Mouse (Mus musculus) limb, embryonic 12.5 days (tissue): ENCODE measurements around the gene Scfd2. TPM values are rescaled to one million over a fixed set of nuclear protein-coding genes. Genes with fewer than 3 reads are reported as not detected.

ENCODE experiments used
- ATAC-seq: fragments of 200-750 bp; cut with Nextera tagmentation; 2 replicates; pipeline ENCODE4 v1.8.0; 2017; ENCODE audit warnings: low read depth, moderate TSS enrichment; ENCODE audit not compliant: insufficient number of reproducible peaks, insufficient read depth, low FRiP score, low TSS enrichment
- H3K27ac ChIP-seq: fragments of 300-500 bp; sonication (generic); 2 replicates; pipeline ENCODE4 v1.5.1; 2016; ENCODE audit warnings: mild to moderate bottlenecking, moderate library complexity
- H3K27me3 ChIP-seq: fragments of 300-500 bp; sonication (generic); 2 replicates; pipeline ENCODE4 v1.6.1; 2016; ENCODE audit warnings: mild to moderate bottlenecking, moderate library complexity
- H3K36me3 ChIP-seq: fragments of 300-500 bp; sonication (generic); 2 replicates; pipeline ENCODE4 v1.6.1; 2016; ENCODE audit warnings: mild to moderate bottlenecking, moderate library complexity
- H3K4me1 ChIP-seq: fragments of 300-500 bp; sonication (generic); replicated peaks from 2 replicates; pipeline ENCODE4 v1.6.1; 2016
- H3K4me2 ChIP-seq: fragments of 300-500 bp; sonication (generic); 2 replicates; pipeline ENCODE4 v1.6.1; 2016; ENCODE audit warnings: mild to moderate bottlenecking, moderate library complexity
- H3K4me3 ChIP-seq: fragments of 300-500 bp; sonication (generic); replicated peaks from 2 replicates; pipeline ENCODE4 v1.5.1; 2016; ENCODE audit warnings: mild to moderate bottlenecking
- H3K9ac ChIP-seq: fragments of 300-500 bp; sonication (generic); replicated peaks from 2 replicates; pipeline ENCODE4 v1.6.1; 2016; ENCODE audit warnings: mild to moderate bottlenecking, moderate library complexity
- H3K9me3 ChIP-seq: fragments of 300-500 bp; sonication (generic); 2 replicates; pipeline ENCODE4 v1.6.1; 2016; ENCODE audit warnings: mild to moderate bottlenecking, moderate library complexity
- WGBS: fragments of 180-500 bp; shearing (Covaris S2); methylation state at CpG from one replicate; pipeline ENCODE4 v1.1.7; 2016; 5-methylcytosine and 5-hydroxymethylcytosine counted together
- polyA plus RNA-seq: library from polyadenylated mRNA; unstranded; fragments of >200 nt; fragmentation: Nextera tagmentation; extraction: Ambion mirVana; gene quantifications from 2 replicates; pipeline ENCODE4 v1.2.1, GENCODE M21; 2016

Scfd2 gene
- 18.4 and 19.1 TPM in 2 replicates for polyA plus RNA-seq

DNA sequence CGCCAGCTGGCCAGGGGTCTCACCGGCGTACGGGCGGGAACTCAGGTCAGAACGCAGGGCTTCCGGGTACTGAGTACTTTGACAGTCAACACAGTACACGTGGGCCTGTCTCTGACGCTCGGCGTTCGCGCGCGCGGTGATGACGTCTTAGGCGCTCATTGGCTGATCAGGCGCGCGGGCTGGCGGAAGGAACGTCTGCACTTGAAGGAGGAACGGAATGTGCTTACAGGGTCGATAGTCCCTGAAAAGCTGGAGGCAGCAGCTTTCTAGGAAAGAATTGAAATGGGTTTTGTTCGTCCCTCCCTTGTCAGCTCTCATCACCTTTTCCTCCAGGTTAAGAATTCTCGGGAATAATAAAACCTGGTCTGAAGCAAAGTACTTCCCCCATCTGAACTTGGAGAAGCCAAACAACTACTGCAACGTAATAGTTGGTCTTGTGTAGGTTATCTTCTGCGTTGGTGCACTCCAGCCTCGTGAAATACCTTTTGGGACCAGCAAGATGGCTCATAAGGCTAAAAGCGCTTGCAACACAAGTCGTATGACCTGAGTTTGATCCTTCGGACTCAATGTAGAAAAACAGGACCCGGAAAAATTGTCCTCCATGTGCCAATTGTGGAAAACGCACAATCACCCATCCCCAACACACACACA, at the start of gene Scfd2:
Gene Scfd2, minus strand, starts transcription at position 130 of the 651 bp plus-strand sequence.
- Histone ChIP-seq H3K4me2 (peak within 1 kb of the TSS; percentile 99), H3K36me3 (no peaks in the 10 kb centered on the region), H3K27ac (peak within 1 kb of the TSS; percentile 54; the same call in 1 of the 2 replicates), H3K4me3 (peak within 1 kb of the TSS; percentile 87), H3K9ac (peak within 1 kb of the TSS; percentile 62), H3K9me3 (no peaks in the 10 kb centered on the region), H3K4me1 (peaks cover 18% of the 10 kb centered on the region), H3K27me3 (no peaks in the 10 kb centered on the region)
- ATAC-seq = peak; percentile 78
- 7% methylated on average over 35 of the region's 35 CpGs for WGBS

DNA sequence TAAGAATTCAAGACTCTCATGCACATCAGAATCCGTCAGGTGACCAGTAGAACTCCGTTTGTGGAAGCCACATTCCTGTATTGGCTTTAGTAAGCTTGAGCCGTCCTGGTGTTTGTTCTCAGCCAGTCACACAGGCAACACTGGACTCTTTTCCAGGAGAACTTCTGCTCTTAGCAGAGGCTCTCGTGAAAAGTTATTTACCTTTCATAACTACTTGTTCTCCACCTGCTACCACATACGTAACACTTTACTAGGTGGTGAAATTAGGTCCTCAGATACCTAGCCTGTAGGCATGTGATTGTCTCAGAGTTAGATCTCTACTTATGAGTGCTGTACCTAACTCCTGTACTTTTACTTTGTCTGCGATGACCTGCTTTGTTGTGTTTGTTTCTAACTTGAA, 40.2 kb upstream of the Scfd2 start:
- no peak overlapping the region for H3K9ac ChIP-seq
- H3K27me3 ChIP-seq = no peaks in the 10 kb centered on the region
- no peak overlapping the region for H3K4me2 ChIP-seq
- peaks cover 59% of the 10 kb centered on the region for H3K36me3 ChIP-seq
- no peak overlapping the region for H3K4me3 ChIP-seq
- no peak for ATAC-seq
- WGBS = 88% methylated on average over 6 of the region's 6 CpGs
- H3K27ac ChIP-seq = no peak overlapping the region
- no peaks in the 10 kb centered on the region for H3K9me3 ChIP-seq
- H3K4me1 ChIP-seq = no peaks in the 10 kb centered on the region

DNA sequence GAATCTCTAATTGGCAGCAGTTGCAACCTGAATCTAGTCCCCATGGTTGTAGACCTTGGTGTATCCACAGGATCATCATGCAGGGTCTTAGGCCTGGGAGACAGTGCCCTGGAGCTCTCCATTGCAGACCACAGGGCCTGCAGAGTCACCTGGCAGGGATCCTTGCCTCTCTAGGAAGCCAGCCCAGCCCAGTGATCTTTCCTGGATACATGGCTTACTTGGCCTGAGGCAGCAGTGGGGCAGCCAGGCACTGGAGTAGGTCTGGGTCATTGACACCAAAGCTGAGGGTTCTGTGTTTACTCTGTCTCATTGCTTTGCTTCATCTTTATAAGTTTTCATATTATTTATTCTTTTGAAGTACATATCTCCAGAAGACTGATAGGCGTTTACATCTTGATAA, 29.6 kb upstream of the Scfd2 start:
- H3K4me1 ChIP-seq = no peaks in the 10 kb centered on the region
- no peak overlapping the region for H3K27ac ChIP-seq
- no peak overlapping the region for H3K4me3 ChIP-seq
- 96% methylated on average over 1 of the region's 1 CpGs for WGBS
- peaks cover 75% of the 10 kb centered on the region for H3K36me3 ChIP-seq
- no peak overlapping the region for H3K4me2 ChIP-seq
- no peaks in the 10 kb centered on the region for H3K9me3 ChIP-seq
- no peaks in the 10 kb centered on the region for H3K27me3 ChIP-seq
- ATAC-seq = no peak
- no peak overlapping the region for H3K9ac ChIP-seq

DNA sequence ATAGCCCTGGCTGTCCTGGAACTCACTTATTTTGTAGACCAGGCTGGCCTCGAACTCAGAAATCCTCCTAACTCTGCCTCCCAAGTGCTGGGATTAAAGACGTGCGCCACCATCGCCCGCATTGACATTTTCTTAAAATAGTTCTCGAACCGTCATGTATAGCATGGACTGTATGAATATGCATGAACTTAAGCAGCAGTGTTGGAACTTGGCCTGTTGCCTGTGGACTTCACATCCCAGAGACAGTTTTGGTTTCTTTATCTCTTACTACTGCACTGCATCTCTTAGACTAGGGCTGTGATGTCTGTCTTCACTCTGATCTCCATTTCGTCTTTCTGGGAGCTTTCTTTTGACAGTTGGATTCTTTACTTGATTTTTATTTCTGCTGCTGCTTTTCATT, 18.0 kb upstream of the Scfd2 start:
- no peaks in the 10 kb centered on the region for H3K27me3 ChIP-seq
- ATAC-seq = no peak
- H3K36me3 ChIP-seq = peaks cover 86% of the 10 kb centered on the region
- 93% methylated on average over 8 of the region's 8 CpGs for WGBS
- no peak overlapping the region for H3K4me3 ChIP-seq
- H3K9me3 ChIP-seq = no peaks in the 10 kb centered on the region
- no peak overlapping the region for H3K9ac ChIP-seq
- no peak overlapping the region for H3K4me2 ChIP-seq
- no peak overlapping the region for H3K27ac ChIP-seq
- H3K4me1 ChIP-seq = no peaks in the 10 kb centered on the region

DNA sequence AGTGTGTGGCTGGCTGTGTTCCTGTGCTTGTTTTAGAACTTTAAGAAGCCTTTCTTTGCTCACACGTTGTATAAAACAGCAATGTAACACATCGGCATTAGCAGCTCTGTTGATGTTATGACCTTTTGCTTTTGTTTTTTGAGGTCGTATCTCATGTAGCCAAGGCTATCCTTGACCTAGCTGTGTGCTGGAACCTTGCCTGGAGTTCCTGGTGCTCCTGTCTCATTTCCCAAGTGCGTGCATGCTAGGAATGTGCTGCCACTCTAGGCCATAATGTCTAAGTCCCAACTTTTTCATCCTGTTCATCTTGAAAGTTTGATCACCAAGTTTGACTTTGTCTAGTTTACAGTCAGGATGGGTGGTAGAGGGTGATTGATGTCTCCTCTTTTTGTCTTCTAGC, 14.0 kb upstream of the Scfd2 start:
- peaks cover 87% of the 10 kb centered on the region for H3K36me3 ChIP-seq
- WGBS = 94% methylated on average over 4 of the region's 4 CpGs
- no peaks in the 10 kb centered on the region for H3K4me1 ChIP-seq
- H3K27ac ChIP-seq = no peak overlapping the region
- ATAC-seq = no peak
- no peaks in the 10 kb centered on the region for H3K27me3 ChIP-seq
- H3K4me2 ChIP-seq = no peak overlapping the region
- H3K4me3 ChIP-seq = no peak overlapping the region
- no peaks in the 10 kb centered on the region for H3K9me3 ChIP-seq
- H3K9ac ChIP-seq = no peak overlapping the region

DNA sequence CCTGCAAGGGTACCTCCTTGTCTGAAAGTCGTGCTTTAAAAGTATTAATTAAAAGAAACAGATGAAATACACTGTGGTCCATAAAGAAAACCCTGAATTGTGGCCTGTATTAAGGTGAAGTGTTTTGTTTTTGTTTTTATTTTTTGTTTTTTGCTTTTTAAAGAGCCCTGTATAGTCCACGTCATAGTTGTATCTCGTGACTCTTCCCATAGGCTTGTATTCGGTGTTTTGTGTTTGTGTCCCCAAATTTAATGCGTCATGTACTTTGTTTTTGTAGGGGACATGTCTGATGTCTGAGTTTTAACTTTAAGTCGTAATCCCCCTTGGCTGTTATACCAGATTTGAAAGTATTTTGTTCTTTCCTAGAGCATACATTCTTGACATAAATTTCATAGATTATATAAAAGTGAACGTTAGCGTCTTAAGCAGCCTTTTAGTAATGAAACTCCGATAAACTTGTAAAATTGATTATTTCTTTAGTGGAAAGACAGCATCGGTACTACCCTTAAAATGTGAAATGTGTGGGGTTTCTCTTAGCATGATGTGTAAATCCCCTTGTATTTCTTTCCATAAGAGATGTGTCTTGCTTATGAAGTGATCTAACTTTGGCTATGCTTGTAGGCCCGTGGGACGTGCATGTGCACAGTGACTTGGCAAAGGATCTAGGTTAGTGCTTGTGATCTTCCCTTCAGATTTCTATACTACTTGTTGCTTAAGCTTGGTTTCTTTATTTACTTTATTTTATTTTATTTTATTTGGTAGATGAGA, 4.8 kb upstream of the Scfd2 start:
- Histone ChIP-seq H3K4me2 (peak overlapping the region; percentile 84), H3K9ac (peak overlapping the region; percentile 93), H3K27ac (no peak overlapping the region), H3K4me3 (peak overlapping the region; percentile 91), H3K9me3 (no peaks in the 10 kb centered on the region), H3K36me3 (peaks cover 20% of the 10 kb centered on the region), H3K4me1 (peaks cover 8% of the 10 kb centered on the region), H3K27me3 (no peaks in the 10 kb centered on the region)
- 44% methylated on average over 12 of the region's 12 CpGs for WGBS
- no peak for ATAC-seq

DNA sequence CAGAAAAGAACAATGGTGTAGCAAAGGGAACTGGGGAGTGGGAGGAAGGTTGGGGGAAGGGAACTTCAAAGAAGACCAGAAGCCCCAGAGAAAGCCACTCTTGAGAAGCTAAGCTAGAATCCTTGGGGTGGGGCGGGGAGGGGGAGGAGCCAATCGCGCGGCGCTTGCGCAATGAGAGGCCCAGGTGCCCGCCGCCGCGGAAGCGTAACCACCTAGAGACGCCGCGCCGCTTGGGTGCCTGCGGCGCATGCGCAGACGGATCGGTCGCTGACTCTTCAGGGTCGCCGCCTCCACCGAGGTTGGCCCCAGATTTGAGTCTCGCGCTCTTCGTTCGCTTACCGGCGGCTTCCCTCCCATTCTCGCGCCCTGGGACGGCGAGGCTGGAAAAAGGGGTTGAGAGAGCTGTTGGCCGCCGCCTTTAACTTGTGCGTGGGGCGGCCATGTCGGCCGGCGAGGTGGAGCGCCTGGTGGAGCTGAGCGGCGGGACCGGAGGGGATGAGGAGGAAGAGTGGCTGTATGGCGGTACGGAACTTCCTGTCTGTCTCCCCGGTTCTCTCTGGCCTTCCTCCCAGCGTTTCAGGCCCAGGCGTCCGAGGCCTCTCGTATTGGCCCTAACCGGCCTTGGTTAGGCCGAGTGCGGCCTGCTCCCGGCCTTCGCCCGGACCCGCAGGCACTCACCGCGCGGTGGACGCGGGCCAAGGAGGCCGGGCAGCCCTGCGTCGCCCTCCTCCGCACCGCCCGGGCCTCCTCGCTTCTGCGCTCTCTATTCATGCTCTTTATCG, 3.9 kb upstream of the Scfd2 start, which contains the start of gene Fip1l1:
Gene Fip1l1, plus strand, starts transcription at position 210 of the 782 bp plus-strand sequence.
- Histone ChIP-seq H3K4me3 (peak within 1 kb of the TSS; percentile 91), H3K36me3 (peaks cover 14% of the 10 kb centered on the region), H3K9ac (peak within 1 kb of the TSS; percentile 93), H3K4me1 (peaks cover 17% of the 10 kb centered on the region), H3K9me3 (no peaks in the 10 kb centered on the region), H3K4me2 (peak within 1 kb of the TSS; percentile 84), H3K27me3 (no peaks in the 10 kb centered on the region), H3K27ac (peak within 1 kb of the TSS; percentile 94)
- under 1% methylated on average over 73 of the region's 73 CpGs for WGBS
- peak; percentile 84 for ATAC-seq

DNA sequence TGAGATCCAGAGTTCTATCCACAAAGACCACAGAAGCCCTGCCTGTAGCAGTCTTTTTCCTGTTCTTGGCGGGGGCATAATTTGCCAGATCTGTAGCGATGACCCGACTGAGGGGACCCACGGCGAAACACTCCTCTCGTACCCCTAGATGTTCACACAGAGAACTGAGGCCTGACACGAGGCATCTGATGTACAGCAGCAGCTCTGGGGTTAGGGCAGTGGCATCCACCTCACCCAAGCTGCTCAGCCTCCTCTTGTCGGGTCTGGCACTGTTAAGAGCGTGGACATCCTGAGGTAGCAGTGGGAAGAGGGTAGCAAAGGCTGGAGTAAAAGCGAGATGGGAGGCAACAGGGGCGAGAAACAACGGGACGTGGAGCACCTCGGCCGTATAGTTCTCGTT, 774 bp downstream of the Scfd2 start:
- Histone ChIP-seq H3K27me3 (no peaks in the 10 kb centered on the region), H3K36me3 (no peaks in the 10 kb centered on the region), H3K4me1 (peaks cover 14% of the 10 kb centered on the region), H3K27ac (no peak overlapping the region), H3K9ac (peak overlapping the region; percentile 62), H3K4me3 (peak overlapping the region; percentile 87), H3K9me3 (no peaks in the 10 kb centered on the region), H3K4me2 (peak overlapping the region; percentile 99)
- ATAC-seq = no peak
- 25% methylated on average over 16 of the region's 16 CpGs for WGBS

DNA sequence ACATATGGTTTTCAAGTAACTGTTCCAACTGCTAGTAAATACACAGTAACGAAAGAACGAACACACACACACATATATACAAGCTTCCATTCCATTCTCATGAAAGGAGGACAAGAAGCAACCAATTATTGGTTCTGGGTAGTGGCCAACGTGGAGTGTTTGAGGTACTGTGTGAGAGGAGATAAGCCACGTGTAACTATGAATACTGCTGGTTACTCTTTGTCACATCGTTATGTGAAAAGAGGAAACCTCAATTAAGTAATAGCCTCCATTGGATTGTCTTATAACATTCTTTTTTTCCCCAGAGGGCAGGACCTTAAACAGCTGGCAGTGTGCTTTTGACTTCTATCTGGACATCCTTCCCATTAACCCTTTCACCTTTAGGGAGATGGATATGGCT, 4.5 kb downstream of the Scfd2 start:
- Histone ChIP-seq H3K36me3 (no peaks in the 10 kb centered on the region), H3K9me3 (no peaks in the 10 kb centered on the region), H3K27ac (no peak overlapping the region), H3K4me2 (no peak overlapping the region), H3K4me1 (peaks cover 14% of the 10 kb centered on the region), H3K27me3 (no peaks in the 10 kb centered on the region), H3K4me3 (no peak overlapping the region), H3K9ac (no peak overlapping the region)
- no peak for ATAC-seq
- WGBS = 82% methylated on average over 5 of the region's 5 CpGs

DNA sequence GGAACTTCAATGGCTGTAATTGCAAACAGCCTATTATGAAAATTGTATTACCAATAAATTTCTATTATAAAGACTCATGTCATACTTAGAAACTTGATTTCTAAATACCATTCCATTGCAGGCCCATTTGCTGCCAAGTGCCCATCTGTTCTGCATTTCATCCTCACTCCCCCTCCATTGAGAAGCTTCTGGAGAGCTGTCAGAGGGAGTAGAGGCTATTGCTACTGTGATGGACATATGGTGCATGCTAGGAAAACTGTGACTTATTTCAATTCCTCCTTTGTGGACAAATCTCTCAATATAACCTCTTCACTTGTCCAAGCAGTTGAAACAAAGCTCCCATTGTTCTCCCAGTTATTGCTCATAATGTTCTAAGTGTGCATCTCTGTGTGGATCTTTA, 19.9 kb downstream of the Scfd2 start:
- Histone ChIP-seq H3K36me3 (no peaks in the 10 kb centered on the region), H3K9ac (no peak overlapping the region), H3K4me2 (no peak overlapping the region), H3K27ac (no peak overlapping the region), H3K9me3 (no peaks in the 10 kb centered on the region), H3K27me3 (no peaks in the 10 kb centered on the region), H3K4me3 (no peak overlapping the region), H3K4me1 (no peaks in the 10 kb centered on the region)
- ATAC-seq = no peak

DNA sequence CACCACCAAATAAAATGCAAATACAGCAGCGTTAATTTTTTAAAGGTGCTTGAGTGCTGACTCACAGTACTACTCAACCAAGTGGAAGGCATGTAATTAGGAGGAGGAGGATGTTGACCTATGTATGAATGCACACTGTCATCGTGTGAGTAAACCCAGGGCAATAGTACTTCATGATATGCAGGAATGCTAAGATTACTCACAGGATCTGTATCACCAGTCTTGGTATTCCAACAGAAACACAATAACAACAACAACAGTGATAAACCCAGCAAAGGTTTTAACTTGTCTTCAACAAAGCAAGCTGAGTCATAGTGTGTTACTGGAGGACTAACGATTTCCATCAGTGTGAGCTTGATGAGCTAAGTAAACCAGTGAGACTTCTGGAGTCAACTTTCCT, 38.9 kb downstream of the Scfd2 start:
- Histone ChIP-seq H3K4me3 (no peak overlapping the region), H3K4me1 (no peaks in the 10 kb centered on the region), H3K9ac (no peak overlapping the region), H3K27ac (no peak overlapping the region), H3K36me3 (no peaks in the 10 kb centered on the region), H3K27me3 (no peaks in the 10 kb centered on the region), H3K4me2 (no peak overlapping the region), H3K9me3 (no peaks in the 10 kb centered on the region)
- ATAC-seq = no peak
- WGBS = 81% methylated on average over 3 of the region's 3 CpGs
